Mouse (Mus musculus): ENCODE measurements around the gene Fancd2. TPM values are rescaled to one million over a fixed set of nuclear protein-coding genes. Genes with fewer than 3 reads are reported as not detected.

The Fancd2 gene
- polyA plus RNA-seq, 1 experiment from 2014 or later: 14.6 TPM

DNA sequence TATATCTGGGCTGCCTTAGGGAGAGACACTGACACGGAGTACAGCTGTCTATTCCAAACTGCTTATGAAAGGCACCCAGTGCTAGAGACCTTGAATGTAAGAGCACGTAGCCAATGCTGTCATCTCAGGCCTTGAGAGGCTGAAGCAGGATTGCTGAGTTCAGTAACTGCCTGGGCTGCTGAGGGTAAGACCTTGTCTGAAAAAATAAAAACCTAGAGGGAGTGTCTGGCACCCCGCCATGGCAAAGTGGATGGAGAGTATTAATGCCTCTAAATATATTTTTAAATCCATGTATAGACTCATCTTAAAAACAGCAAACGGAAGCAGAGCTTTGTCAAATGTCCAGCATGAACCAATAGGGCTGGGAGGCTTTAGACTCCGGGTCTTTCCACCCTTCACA is 68.4 kb downstream of the Fancd2 start:
- Histone ChIP-seq H3K4me3 (no peak overlapping the region), H3K4me2 (no peak overlapping the region), H3K4me1 (no peaks in the 10 kb centered on the region), H3K9me3 (no peaks in the 10 kb centered on the region), H3K36me3 (no peaks in the 10 kb centered on the region), H3K27me3 (no peaks in the 10 kb centered on the region), H3K9ac (no peak overlapping the region), H3K27ac (no peak overlapping the region)
- WGBS: 69% methylated on average over 5 of the region's 5 CpGs
- ATAC-seq (ENCODE audit: borderline replicate concordance, extremely low read depth, low FRiP score, low TSS enrichment): no peak

DNA sequence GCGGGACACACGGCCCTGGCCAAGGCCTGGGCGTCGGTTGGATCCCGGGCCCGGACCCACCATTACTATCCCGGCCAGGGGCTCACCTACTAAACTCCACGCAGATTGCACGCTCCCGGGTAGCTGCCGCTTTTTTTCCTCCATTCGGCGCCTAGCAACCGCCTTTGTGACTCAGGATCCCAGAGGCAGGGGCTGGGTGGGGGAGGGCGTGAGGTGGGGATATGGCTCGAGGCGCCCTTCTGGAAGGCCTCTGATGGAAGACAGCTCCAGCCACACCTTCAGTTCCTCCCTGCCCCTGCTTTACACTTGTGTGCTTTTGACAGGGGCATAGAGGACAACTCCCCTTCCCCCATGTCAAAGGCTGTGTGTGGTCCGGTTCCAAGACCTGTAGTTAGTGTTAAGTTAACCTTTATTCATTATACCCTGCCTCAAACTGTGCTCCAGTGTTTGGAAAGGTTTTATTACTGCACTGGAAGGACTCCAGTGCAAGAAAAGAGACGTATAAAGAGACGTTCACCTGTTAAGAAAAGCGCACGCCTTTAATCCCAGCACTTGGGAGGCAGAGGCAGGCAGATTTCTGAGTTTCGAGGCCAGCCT is 69.2 kb downstream of the Fancd2 start, which contains the start of gene Fancd2os:
Gene Fancd2os (minus strand): TSS at position 173 of the 597 bp plus-strand sequence.
- Histone ChIP-seq H3K9ac (no peak within 1 kb of the TSS), H3K4me3 (no peak within 1 kb of the TSS), H3K4me2 (no peak within 1 kb of the TSS), H3K27me3 (no peaks in the 10 kb centered on the region), H3K4me1 (peaks cover 4% of the 10 kb centered on the region), H3K36me3 (no peaks in the 10 kb centered on the region), H3K27ac (no peak within 1 kb of the TSS), H3K9me3 (no peaks in the 10 kb centered on the region)
- no peak for ATAC-seq (ENCODE audit: borderline replicate concordance, extremely low read depth, low FRiP score, low TSS enrichment)
- WGBS: 44% methylated on average over 23 of the region's 23 CpGs

DNA sequence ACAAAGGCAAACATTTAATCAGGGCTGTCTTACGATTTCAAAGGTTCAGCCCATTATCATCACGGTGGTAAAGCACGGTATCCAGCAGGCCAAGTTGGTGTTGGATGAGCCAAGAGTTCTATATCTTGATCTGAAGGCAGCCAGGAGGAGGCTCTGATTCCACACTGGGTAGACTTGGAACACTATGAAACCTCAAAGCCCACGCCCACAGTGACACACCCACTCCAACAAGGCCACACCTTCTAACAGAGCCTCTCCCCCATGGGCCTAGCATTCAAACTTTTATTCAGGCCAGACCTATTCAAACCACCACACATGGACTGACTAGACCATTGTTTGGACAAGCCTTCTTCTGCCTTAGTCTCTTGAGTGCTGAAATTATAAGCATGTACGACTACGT is 71.3 kb downstream of the Fancd2 start:
- Histone ChIP-seq H3K9me3 (no peaks in the 10 kb centered on the region), H3K9ac (no peak overlapping the region), H3K4me2 (no peak overlapping the region), H3K4me1 (peaks cover 15% of the 10 kb centered on the region), H3K27me3 (no peaks in the 10 kb centered on the region), H3K4me3 (no peak overlapping the region), H3K36me3 (no peaks in the 10 kb centered on the region), H3K27ac (no peak overlapping the region)
- 90% methylated on average over 6 of the region's 6 CpGs for WGBS
- no peak for ATAC-seq (ENCODE audit: borderline replicate concordance, extremely low read depth, low FRiP score, low TSS enrichment)

DNA sequence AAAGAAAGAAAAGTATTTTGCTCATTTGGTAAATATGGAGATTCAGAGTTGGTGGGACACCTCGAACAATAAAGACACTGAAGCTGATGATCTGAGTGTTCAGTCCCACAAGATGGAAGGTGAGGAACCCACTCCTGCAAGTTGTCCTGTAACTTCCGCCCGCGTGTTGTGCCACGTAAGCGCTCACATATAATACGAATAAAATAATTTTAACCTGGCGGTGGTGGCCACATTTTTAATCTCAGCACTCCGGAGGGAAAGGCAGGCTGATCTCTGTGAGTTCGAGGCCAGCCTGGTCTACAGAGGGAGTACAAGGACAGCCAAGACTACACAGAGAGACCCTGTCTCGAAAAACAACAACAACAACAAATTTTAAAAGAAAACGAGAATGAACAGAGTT is 72.5 kb downstream of the Fancd2 start:
- peak overlapping the region; percentile 88; the same call in 1 of the 2 replicates for H3K27ac ChIP-seq
- 0 out of 2 replicates have a peak, but pooled peaks have one; percentile 11 for ATAC-seq (ENCODE audit: borderline replicate concordance, extremely low read depth, low FRiP score, low TSS enrichment)
- H3K4me3 ChIP-seq: peak overlapping the region; percentile 79
- no peaks in the 10 kb centered on the region for H3K9me3 ChIP-seq
- H3K36me3 ChIP-seq: no peaks in the 10 kb centered on the region; the same call in 1 of the 2 replicates
- no peaks in the 10 kb centered on the region for H3K27me3 ChIP-seq
- peak overlapping the region; percentile 93 for H3K9ac ChIP-seq
- peaks cover 15% of the 10 kb centered on the region for H3K4me1 ChIP-seq
- WGBS: 48% methylated on average over 12 of the region's 12 CpGs
- H3K4me2 ChIP-seq: peak overlapping the region; percentile 74

DNA sequence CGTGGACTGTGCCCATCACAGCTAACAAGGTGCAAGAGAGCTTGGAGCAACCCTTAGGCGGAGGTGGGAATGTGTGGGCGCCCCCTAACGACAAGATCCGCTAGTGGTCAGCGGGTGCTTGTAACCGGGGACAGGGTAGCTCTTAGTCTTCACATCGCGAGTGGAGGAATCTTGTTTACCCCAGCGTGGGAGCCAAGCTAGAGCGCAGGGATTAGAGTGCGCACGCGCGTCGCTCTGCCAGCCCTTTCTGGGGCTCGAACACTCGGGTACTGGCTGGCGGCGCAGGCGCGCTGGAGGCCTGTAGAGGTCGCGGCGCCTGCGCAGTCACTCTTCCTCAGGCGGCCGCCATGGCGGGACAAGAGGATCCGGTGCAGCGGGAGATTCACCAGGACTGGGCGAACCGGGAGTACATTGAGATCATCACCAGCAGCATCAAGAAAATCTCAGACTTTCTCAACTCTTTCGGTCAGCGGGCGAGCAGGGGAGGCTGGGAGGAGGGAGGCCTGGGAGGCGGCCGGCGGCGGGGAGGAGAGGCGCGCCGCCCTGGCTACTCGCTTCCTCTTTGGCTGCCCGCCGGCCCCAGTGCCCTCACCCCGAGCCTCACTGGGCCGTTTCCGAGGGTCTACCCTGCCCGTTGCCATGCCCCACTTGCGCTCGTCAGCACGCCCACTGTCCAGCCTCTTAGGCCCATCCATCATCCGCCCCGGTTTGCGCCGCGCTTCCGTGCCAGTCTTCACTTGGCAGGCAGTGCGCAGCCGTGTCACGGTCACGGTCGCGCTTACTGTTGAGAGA is 73.1 kb downstream of the Fancd2 start, which contains the start of gene Brk1:
Gene Brk1 (plus strand): TSS at position 341 of the 792 bp plus-strand sequence.
- peak; percentile 93 for ATAC-seq (ENCODE audit: borderline replicate concordance, extremely low read depth, low FRiP score, low TSS enrichment)
- H3K36me3 ChIP-seq: no peaks in the 10 kb centered on the region; the same call in 1 of the 2 replicates

DNA sequence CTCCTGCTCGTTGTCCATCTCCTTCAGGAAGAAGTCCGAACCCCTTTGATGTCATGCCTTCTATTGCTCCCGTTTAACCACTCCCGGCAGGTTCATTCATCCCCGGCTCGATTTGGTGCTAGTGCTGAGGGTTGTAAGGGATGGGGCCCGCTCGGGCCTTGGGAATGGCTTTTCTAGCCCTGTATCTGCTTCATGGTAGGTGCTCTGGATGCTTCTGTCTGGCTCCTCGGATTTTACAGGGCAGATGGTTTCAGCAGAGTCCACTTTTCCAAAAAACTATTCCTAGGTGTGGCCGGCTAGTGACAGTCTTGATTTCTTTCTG is 73.7 kb downstream of the Fancd2 start:
- H3K4me3 ChIP-seq: peak overlapping the region; percentile 79
- H3K9ac ChIP-seq: peak overlapping the region; percentile 93
- peaks cover 15% of the 10 kb centered on the region for H3K4me1 ChIP-seq
- H3K9me3 ChIP-seq: no peaks in the 10 kb centered on the region
- H3K27me3 ChIP-seq: no peaks in the 10 kb centered on the region
- 3% methylated on average over 10 of the region's 10 CpGs for WGBS
- ATAC-seq (ENCODE audit: borderline replicate concordance, extremely low read depth, low FRiP score, low TSS enrichment): no peak
- peak overlapping the region; percentile 88; the same call in 1 of the 2 replicates for H3K27ac ChIP-seq
- no peaks in the 10 kb centered on the region; the same call in 1 of the 2 replicates for H3K36me3 ChIP-seq
- peak overlapping the region; percentile 74 for H3K4me2 ChIP-seq

More for the DNA sequence above, 73.1 kb downstream of the Fancd2 start, which contains the start of gene Brk1:
- peak within 1 kb of the TSS; percentile 93 for H3K9ac ChIP-seq
- H3K4me1 ChIP-seq: peaks cover 15% of the 10 kb centered on the region
- H3K27ac ChIP-seq: peak within 1 kb of the TSS; percentile 88
- no peaks in the 10 kb centered on the region for H3K9me3 ChIP-seq
- H3K4me3 ChIP-seq: peak within 1 kb of the TSS; percentile 79
- peak within 1 kb of the TSS; percentile 74 for H3K4me2 ChIP-seq
- WGBS: under 1% methylated on average over 59 of the region's 65 CpGs
- H3K27me3 ChIP-seq: no peaks in the 10 kb centered on the region

DNA sequence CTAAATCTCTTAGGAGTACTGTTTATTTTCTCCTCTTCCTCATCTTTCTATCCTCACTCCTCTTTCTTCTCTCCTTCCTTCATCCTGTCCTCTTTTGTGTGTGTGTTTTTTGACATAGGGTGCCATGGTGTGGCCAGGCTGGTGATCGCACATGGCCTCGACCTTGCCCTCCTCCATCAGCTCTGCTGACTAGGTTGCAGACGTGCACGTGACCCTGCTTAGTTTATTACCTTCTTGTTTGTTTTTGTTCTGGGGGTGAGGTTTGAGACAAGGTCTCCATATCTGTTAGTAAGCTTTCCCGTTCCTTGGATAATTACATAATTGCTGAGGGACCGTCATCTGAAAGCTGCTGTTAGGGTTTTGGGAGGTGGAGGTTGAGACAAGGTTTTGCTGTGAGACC is 77.4 kb downstream of the Fancd2 start:
- H3K27ac ChIP-seq: no peak overlapping the region
- whole genome bisulfite sequencing: 69% methylated on average over 6 of the region's 6 CpGs
- peaks cover 15% of the 10 kb centered on the region for H3K4me1 ChIP-seq
- H3K9me3 ChIP-seq: no peaks in the 10 kb centered on the region
- no peak for ATAC-seq (ENCODE audit: borderline replicate concordance, extremely low read depth, low FRiP score, low TSS enrichment)
- no peak overlapping the region for H3K4me3 ChIP-seq
- peaks cover 13% of the 10 kb centered on the region for H3K36me3 ChIP-seq
- no peaks in the 10 kb centered on the region for H3K27me3 ChIP-seq
- H3K4me2 ChIP-seq: no peak overlapping the region
- no peak overlapping the region for H3K9ac ChIP-seq

DNA sequence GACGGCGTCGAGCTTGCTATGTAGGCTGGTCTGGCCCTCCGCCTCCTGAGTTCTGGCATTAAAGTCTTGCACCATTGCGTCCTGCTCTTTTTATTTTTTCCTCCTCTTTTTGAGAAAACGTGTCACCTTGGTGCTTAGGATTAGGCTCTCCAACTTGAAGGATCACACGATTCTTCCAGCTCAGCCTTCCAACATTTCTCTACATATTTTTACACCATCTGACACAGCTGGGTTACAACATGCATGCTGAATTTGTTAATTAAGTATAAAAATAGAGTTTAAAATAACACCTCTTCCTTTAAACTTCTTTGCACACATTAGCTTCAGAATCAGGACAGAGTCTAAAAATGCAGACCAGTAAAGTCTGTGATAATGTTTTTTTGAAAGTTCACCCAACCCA is 77.8 kb downstream of the Fancd2 start:
- 91% methylated on average over 7 of the region's 7 CpGs for WGBS
- no peak for ATAC-seq (ENCODE audit: borderline replicate concordance, extremely low read depth, low FRiP score, low TSS enrichment)

DNA sequence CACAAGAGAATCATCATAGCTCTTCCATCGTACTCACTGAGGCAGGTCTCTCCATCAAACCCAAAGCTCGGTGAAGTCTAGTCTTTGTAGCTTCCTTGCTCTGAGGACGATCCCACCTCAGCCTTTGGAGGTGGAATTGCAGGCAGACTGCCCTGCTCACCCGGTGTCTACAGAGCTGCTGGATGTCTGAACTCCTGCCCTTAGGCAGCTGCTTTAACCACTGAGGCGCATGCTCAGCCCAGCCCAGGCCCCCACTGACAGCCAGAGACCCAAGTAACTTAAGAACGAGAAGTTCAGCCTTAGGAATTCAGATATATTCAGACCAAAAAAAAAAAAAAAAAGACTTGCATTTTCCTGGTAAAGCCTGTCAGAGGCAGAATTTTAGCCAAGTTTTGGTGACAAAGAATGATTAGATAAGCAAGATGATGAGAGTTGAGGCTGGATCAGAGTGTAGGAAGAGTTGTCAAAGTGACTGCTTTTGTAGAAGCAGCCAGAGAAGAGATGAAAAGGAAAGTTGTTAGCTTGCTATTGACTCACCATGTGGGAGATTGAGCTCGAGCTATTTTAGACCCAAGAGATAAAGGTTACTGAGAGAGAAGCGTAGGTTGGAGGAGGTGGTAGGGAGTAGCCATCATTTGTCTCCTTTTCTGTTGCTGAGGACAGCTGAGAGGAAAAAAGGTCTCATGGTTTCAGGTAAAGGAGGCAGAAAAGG is 80.9 kb downstream of the Fancd2 start:
- no peak for ATAC-seq (ENCODE audit: borderline replicate concordance, extremely low read depth, low FRiP score, low TSS enrichment)
- Histone ChIP-seq H3K9ac (no peak overlapping the region), H3K27me3 (no peaks in the 10 kb centered on the region), H3K27ac (no peak overlapping the region), H3K9me3 (no peaks in the 10 kb centered on the region), H3K36me3 (peaks cover 48% of the 10 kb centered on the region), H3K4me2 (no peak overlapping the region), H3K4me1 (no peaks in the 10 kb centered on the region), H3K4me3 (no peak overlapping the region)
- 83% methylated on average over 8 of the region's 8 CpGs for WGBS

More for the DNA sequence above, 77.8 kb downstream of the Fancd2 start:
- Histone ChIP-seq H3K9me3 (no peaks in the 10 kb centered on the region), H3K27ac (no peak overlapping the region), H3K27me3 (no peaks in the 10 kb centered on the region), H3K4me2 (no peak overlapping the region), H3K4me1 (peaks cover 15% of the 10 kb centered on the region), H3K36me3 (peaks cover 17% of the 10 kb centered on the region), H3K9ac (no peak overlapping the region), H3K4me3 (no peak overlapping the region)

DNA sequence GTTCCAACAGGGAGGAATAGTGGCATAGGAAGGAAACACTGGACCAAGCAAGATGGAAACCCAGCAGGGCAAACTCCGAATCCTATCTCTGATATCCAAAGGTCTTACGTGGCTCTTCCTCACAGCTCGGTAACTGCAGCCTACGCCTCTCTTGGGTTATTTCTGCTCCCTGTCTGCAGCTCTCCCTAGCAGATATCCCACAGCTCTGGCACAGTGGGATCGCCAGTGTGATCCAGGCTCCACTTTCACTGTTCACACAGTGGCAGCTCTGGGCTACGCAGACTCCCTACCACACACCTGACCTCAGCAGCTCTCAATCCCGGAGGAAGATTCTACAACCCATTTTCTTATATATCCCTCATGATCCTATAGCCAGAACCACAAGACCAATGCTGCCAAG is 82.7 kb downstream of the Fancd2 start:
- no peak overlapping the region for H3K4me2 ChIP-seq
- H3K36me3 ChIP-seq: peaks cover 58% of the 10 kb centered on the region
- no peaks in the 10 kb centered on the region for H3K9me3 ChIP-seq
- H3K27me3 ChIP-seq: no peaks in the 10 kb centered on the region
- ATAC-seq (ENCODE audit: borderline replicate concordance, extremely low read depth, low FRiP score, low TSS enrichment): no peak
- H3K9ac ChIP-seq: no peak overlapping the region
- 97% methylated on average over 7 of the region's 7 CpGs for WGBS
- H3K27ac ChIP-seq: no peak overlapping the region
- no peaks in the 10 kb centered on the region for H3K4me1 ChIP-seq
- no peak overlapping the region for H3K4me3 ChIP-seq

DNA sequence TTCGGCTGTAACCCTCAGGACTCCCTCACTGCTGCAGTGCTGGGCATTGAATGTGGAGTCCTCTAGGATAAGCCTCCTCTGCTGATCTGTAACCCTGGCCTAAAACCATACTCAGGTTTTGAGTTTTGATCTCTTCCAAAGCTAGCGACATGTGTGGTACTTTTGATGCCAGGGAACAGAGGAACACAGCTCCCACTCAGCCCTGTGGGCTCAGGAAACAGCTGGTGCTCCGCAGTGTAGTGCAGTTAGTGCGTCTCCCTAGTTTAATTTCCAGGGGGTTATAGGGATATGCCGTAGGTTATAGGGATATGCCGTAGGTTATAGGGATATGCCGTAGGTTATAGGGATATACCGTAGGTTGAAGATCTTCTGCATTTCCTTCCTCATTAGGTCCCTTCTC is 83.5 kb downstream of the Fancd2 start:
- no peaks in the 10 kb centered on the region for H3K4me1 ChIP-seq
- no peaks in the 10 kb centered on the region for H3K9me3 ChIP-seq
- no peaks in the 10 kb centered on the region for H3K27me3 ChIP-seq
- H3K4me3 ChIP-seq: no peak overlapping the region
- H3K4me2 ChIP-seq: no peak overlapping the region
- no peak for ATAC-seq (ENCODE audit: borderline replicate concordance, extremely low read depth, low FRiP score, low TSS enrichment)
- H3K36me3 ChIP-seq: peaks cover 58% of the 10 kb centered on the region
- H3K27ac ChIP-seq: no peak overlapping the region
- WGBS: 97% methylated on average over 8 of the region's 8 CpGs
- H3K9ac ChIP-seq: no peak overlapping the region

DNA sequence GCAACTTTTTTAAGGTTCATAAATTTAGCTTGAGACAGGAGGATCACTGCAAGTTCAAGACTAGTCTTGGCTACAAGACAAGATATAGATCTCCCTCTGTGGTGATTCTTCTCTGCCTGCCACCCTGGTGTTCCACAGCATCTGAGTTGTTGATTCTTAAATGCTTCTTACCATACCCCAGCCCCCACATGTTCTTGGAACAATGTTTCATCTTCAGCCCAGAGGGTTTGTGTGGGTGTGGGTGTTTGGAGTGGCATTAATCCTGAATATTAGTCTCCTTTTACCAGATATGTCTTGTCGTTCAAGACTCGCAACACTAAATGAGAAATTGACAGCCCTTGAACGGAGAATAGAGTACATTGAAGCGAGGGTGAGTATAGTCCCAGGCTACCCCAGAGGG is 84.0 kb downstream of the Fancd2 start:
- Histone ChIP-seq H3K4me1 (no peaks in the 10 kb centered on the region), H3K9ac (no peak overlapping the region), H3K4me2 (no peak overlapping the region), H3K36me3 (peaks cover 58% of the 10 kb centered on the region), H3K9me3 (no peaks in the 10 kb centered on the region), H3K4me3 (no peak overlapping the region), H3K27ac (no peak overlapping the region), H3K27me3 (no peaks in the 10 kb centered on the region)
- no peak for ATAC-seq (ENCODE audit: borderline replicate concordance, extremely low read depth, low FRiP score, low TSS enrichment)
- 90% methylated on average over 4 of the region's 4 CpGs for WGBS

Measured in lung, embryonic 15.5 days (tissue).